Mouse (Mus musculus) cerebral cortex, adult 2 months (tissue): ENCODE data around the gene Muc5b.

ENCODE experiments used
- WGBS: fragments of 180-500 bp; shearing (Covaris S2); methylation state at CpG from one replicate; pipeline ENCODE4 v1.1.7; 2018; 5-methylcytosine and 5-hydroxymethylcytosine counted together

The Muc5b gene

DNA sequence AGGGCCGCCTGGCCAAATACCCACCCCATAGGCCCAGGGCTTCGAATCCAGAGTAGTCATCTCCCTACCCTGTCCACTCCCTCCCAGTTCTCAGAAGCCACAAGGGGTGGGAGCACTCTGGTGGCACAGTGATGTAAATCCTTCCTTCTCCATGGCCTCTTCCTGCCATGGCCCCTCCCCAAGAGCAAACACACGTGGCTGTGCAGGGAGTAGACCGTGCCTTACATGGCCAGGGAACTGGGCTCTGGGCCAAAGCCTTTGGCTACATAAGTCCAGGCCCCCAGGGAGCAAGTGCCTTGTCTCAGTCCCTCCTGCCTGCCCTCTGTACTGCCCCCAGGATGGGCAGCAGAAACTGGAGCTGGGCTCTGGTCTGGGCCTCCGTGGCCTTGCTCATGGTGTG, at the start of gene Muc5b:
TSS of gene Muc5b (plus strand) at position 292 of the 400 bp plus-strand sequence.
- 81% methylated on average over 5 of the region's 5 CpGs for WGBS

DNA sequence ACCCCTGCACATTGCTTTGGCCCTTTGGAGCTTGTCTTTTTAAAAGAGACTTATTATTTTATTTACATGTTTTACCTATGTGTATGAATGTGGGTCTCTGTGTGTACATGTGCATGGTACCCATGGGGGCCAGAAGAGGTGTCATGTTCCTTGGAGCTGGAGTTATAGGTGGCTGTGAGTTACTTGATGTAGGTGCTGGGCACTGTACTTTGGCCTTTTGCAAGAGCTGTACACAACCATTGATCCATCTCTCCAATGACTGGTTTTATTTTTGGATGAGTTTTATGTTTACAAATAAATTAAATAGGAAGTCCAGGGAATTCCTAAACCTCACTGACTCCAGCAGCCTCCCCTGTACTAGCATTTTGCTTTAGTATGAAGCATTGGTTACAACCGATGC, 44.6 kb upstream of the Muc5b start:
- WGBS: 100% methylated on average over 1 of the region's 1 CpGs

DNA sequence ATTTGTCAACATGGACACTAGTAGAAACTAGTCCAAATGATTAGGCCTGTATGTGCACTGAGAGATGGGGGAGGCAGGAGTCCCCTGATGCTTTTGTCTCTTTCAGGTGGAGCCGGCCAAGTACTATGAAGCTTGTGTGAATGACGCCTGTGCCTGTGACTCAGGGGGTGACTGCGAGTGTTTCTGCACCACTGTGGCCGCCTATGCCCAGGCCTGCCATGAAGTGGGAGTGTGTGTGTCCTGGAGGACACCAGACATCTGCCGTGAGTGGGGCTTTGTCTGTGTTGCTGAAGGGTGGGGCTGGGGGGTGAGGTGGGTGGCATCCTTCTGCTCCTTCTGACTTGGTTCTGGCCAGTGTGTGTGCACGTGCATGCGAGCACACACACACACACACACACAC, 35.7 kb upstream of the Muc5b start:
- 69% methylated on average over 7 of the region's 7 CpGs for WGBS

GRCm38 (mm10) chr7:141805384-141805783, 33.5 kb upstream of the Muc5b start:
- 63% methylated on average over 7 of the region's 7 CpGs for WGBS

- no CpG with 5 or more reads among the region's 4 CpGs for WGBS
Observed at GRCm38 (mm10) chr7:141807823-141808222, 31.0 kb upstream of the Muc5b start.

DNA sequence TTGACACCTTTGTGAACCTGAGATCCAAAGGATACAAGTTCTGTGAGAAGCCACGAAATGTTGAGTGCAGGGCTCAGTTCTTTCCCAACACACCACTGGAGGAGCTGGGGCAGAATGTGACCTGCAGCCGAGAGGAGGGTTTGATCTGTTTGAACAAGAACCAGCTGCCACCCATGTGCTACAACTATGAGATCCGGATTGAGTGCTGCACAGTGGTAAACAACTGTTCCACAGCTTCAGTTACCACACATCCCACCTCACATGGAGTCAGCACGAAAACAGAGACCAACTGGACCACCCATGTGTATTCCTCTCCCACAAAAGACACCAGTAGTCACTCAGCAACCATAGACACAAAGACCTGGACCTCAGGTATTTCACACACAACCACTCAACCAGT, 28.9 kb upstream of the Muc5b start:
- no CpG with 5 or more reads among the region's 4 CpGs for WGBS

DNA sequence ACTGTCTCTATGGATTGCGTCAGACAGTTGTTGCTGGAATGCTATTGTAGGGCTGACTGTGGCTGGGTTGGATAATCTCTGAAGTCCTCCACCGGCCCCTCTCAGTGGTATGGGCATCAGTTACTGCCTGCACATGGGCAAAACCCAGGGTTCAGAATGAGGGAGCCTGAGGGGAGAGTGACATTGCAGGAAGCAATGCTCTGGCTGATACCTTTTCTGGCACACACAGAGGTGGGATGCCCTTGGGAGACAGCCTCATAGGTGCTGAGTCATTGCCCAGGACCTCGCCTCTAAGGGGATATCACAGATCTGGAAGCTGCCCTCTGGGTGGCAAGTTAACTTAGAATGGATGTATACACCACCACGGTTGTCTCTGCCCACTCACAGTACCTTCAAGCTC, 25.5 kb upstream of the Muc5b start:
- 82% methylated on average over 4 of the region's 4 CpGs for WGBS

- 70% methylated on average over 4 of the region's 4 CpGs for WGBS
Observed at GRCm38 (mm10) chr7:141815361-141815760, 23.5 kb upstream of the Muc5b start.

DNA sequence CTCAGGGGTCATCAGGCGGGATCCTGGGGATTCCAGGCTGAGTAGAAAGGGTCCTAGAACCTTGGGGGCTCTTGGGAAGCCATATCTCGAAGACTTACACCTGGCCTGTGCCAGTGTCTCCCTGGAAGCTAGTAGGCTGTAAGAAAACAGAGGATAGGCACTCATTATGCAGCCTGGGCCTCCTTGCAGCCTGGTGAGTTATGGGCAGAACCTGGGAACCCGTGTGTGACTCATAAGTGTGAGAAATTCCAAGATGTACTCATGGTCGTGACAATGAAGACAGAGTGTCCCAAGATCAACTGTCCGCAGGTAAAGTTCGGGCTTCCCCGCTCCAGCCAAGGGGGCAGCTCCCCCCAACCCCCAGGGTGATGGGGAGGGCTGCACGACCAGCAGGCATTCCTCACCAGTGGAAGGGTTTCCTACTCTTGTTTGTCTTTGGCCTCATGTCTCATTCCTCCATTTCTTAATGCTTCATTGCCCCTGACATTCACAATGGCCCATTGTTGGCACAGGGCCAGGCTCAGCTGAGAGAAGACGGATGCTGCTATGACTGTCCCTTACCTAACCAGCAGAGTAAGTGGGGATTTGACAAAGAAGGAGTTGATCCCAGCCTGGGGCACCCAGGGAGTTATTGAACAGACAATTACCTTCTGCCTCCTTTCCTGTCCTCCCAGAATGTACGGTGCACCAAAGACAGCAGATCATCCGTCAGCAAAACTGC, 21.4 kb upstream of the Muc5b start:
- WGBS: 57% methylated on average over 11 of the region's 11 CpGs

DNA sequence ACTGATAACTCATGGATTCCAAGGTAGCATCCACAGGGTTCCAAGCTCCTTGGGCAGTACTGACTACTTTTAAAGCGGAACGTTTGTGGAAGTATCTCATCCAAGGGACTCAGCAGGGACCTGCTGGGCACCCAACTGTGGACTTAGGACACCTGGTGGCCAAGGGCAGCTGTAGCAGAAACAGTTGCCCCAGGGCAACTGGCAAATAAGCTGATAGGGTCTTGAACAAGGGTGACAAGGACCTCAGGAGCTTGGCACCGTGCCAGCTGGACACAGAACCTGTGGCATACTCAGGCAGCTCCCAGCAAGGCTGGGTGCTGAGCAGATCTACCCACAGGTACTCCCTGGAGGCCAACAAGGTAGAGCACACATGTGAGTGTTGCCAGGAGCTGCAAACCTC, 20.6 kb upstream of the Muc5b start:
- 80% methylated on average over 3 of the region's 3 CpGs for whole genome bisulfite sequencing

- WGBS: 40% methylated on average over 4 of the region's 4 CpGs
Observed at GRCm38 (mm10) chr7:141822582-141823261, 16.1 kb upstream of the Muc5b start.

DNA sequence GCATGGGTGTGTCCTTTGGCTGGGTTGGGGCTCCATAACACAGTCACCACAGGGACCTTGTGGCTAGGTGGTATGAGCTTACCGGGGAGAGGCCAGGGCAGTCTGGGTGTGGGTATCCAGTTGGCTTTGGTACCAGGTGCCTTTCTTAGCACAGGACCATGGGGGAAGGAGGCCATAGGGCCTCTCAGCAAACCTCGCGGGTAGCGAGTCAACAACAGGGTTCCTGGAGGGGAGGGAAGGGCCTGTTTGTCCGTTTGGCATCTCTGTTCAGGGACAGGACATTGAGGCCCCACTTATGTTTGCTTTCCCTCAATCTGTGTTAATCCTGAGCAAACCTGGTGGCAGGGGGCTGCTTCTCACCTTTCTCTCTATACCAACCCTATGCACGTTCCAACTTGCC, 15.2 kb upstream of the Muc5b start:
- 92% methylated on average over 6 of the region's 6 CpGs for WGBS

DNA sequence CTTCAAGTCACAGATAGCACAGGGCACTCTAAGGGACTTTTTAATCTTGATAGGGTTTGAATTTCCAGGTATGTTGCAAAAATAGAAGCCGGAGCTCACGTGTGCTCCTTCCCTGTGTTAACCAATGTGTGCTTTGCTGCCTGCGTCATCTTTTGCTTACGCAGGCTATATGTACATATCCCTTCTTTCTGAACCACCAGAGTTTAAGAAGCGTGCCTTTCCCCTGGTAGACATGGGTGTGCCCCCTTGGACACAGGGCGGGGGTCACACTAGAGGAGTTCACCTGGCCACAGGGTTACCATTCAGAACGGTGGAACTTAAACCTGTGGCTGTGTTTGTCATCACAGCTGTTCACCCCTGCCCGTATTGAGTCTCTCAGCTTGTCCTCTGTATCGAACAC, 14.5 kb upstream of the Muc5b start:
- WGBS: 92% methylated on average over 9 of the region's 9 CpGs

DNA sequence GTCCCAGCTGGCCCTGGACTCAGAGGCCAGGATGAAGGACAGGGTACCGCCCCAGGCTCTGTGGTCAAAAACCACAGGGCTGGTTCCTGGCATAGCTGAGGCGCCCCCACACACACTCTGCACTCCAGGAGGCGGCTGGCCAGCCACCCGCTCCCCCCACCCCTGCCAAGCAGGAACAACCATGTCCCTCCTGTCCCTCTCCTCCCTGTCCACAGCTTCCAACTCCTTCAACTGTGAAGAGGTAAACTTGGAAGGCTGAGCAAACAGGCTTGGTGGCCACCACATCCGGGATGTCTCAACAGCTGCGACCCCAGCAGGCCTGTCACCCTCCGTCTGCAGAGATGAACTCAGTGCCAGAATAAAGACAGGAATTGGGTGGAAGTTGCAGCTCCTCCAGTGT, 2.9 kb upstream of the Muc5b start:
- WGBS: 88% methylated on average over 7 of the region's 7 CpGs

GRCm38 (mm10) chr7:141836423-141836822, 2.4 kb upstream of the Muc5b start:
- WGBS: 82% methylated on average over 8 of the region's 8 CpGs

- 92% methylated on average over 10 of the region's 10 CpGs for WGBS
Observed at GRCm38 (mm10) chr7:141840354-141840753, 1.5 kb downstream of the Muc5b start.

- 84% methylated on average over 4 of the region's 4 CpGs for WGBS
Observed at GRCm38 (mm10) chr7:141861046-141861445, 22.2 kb downstream of the Muc5b start.

- 59% methylated on average over 5 of the region's 5 CpGs for WGBS
Observed at GRCm38 (mm10) chr7:141869644-141870043, 30.8 kb downstream of the Muc5b start.

DNA sequence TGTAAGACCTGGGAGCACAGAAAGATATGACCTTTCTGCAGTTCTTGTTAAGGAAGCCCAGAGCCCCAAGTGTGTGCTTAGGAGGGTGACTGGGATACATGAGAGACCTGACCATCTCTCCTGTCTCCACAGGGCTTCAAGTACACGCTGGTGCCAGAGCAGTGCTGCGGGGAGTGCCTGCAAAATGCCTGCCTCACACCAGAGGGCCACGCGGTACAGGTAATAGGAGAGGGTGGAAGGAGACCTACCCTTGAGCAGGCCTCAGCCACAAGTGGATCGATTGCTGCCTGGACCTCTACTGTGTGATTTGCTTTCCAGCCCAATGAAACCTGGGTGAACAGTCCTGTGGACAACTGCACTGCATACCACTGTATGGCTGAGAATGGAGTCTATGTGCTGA, 31.7 kb downstream of the Muc5b start:
- WGBS: 86% methylated on average over 5 of the region's 5 CpGs

- WGBS: 56% methylated on average over 5 of the region's 5 CpGs
Observed at GRCm38 (mm10) chr7:141874891-141875290, 36.0 kb downstream of the Muc5b start.

DNA sequence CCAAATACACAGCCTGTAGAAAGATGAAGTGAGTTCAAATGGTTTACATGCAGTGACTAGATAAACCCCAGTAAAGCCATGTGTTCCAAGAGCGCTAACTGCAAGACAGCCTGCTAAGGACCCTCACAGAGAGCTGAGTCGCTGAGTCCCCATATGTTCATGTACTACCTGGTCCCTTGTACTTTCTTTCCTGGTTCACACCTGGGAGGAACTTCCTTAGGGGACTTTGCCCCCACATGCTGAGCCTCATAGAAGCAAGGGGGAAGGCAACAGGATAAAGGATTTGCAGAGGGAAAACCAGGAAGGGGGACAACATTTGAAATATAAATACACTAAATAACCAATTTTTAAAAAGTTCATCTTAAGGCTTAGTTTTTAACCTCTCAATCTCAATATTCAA, 39.9 kb downstream of the Muc5b start:
- 92% methylated on average over 2 of the region's 2 CpGs for WGBS

- 91% methylated on average over 7 of the region's 7 CpGs for WGBS
Observed at GRCm38 (mm10) chr7:141892151-141892550, 53.3 kb downstream of the Muc5b start.

GRCm38 (mm10) chr7:141901825-141902224, 63.0 kb downstream of the Muc5b start:
- under 1% methylated on average over 16 of the region's 16 CpGs for WGBS
